Mouse (Mus musculus): ENCODE measurements around the gene Rab25. TPM values are rescaled to one million over a fixed set of nuclear protein-coding genes. Genes with fewer than 3 reads are reported as not detected.

Rab25 gene
- polyA plus RNA-seq, 1 experiment from 2014 or later: not detected

DNA sequence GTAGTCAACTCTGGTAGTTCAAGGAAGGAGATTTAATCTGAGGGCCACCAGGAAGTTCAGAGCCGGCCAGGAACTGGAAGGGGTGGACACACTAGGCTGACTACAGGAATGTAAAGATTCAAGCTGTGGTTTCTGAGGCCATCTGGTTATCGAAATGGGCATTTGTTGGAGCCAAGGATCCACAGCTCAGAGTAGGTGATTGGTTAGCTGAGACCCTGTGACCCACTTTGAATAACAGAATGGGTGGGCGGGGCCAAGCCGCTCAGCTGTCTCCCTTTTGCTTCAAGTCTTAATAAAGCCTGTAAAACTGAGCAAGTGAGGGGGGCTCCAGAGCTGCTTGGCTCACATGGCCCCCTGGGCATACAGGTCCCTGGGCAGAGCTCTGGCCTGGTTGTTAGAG, 13.9 kb upstream of the Rab25 start:
- DNase-seq (peak; percentile 28), ATAC-seq (ENCODE audit: low FRiP score, low TSS enrichment) (peak; percentile 37; the same call in 1 of the 2 replicates)
- Histone ChIP-seq H3K36me3 (ENCODE audit: control insufficient read depth, insufficient read depth, low read length) (peaks cover 94% of the 10 kb centered on the region), H3K27ac (replicated peaks; ENCODE audit: low read depth, low read length) (no peak overlapping the region), H3K27me3 (ENCODE audit: control insufficient read depth, insufficient read depth, low read length) (no peaks in the 10 kb centered on the region), H3K4me1 (ENCODE audit: control insufficient read depth, insufficient read depth, low read length) (no peaks in the 10 kb centered on the region), H3K4me2 (ENCODE audit: low read length) (no peak overlapping the region), H3K9ac (replicated peaks; ENCODE audit: low read length) (no peak overlapping the region), H3K4me3 (replicated peaks; ENCODE audit: low read depth, low read length) (no peak overlapping the region), H3K9me3 (ENCODE audit: control insufficient read depth, low read length) (no peaks in the 10 kb centered on the region)
- 47% methylated on average over 4 of the region's 4 CpGs for WGBS

GRCm38 (mm10) chr3:88559596-88559995, 11.5 kb upstream of the Rab25 start:
- H3K4me3 ChIP-seq (replicated peaks; ENCODE audit: low read depth, low read length): no peak overlapping the region
- 96% methylated on average over 9 of the region's 9 CpGs for WGBS
- DNase-seq (no peak), ATAC-seq (ENCODE audit: low FRiP score, low TSS enrichment) (no peak)
- no peak overlapping the region for H3K9ac ChIP-seq (replicated peaks; ENCODE audit: low read length)
- no peaks in the 10 kb centered on the region for H3K27me3 ChIP-seq (ENCODE audit: control insufficient read depth, insufficient read depth, low read length)
- H3K27ac ChIP-seq (replicated peaks; ENCODE audit: low read depth, low read length): no peak overlapping the region
- peaks cover 6% of the 10 kb centered on the region; the same call in 1 of the 2 replicates for H3K4me1 ChIP-seq (ENCODE audit: control insufficient read depth, insufficient read depth, low read length)
- H3K4me2 ChIP-seq (ENCODE audit: low read length): no peak overlapping the region
- H3K36me3 ChIP-seq (ENCODE audit: control insufficient read depth, insufficient read depth, low read length): peaks cover 85% of the 10 kb centered on the region
- H3K9me3 ChIP-seq (ENCODE audit: control insufficient read depth, low read length): no peaks in the 10 kb centered on the region

DNA sequence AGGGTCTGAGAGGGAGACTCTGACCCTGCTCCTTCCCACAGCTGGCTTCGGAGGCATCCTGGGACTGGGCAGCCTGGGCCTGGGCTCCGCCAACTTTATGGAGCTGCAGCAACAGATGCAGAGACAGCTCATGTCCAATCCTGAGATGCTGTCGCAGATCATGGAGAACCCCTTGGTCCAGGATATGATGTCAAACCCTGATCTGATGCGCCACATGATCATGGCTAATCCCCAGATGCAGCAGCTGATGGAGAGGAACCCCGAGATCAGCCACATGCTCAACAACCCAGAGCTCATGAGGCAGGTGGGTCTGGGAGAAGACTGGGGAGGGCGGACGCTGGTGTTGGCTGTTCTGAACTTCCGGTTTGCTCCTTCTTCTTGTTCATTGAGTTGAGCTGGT, 8.5 kb upstream of the Rab25 start:
- ATAC-seq (ENCODE audit: low FRiP score, low TSS enrichment): no peak
- H3K36me3 ChIP-seq (ENCODE audit: control insufficient read depth, insufficient read depth, low read length): peaks cover 56% of the 10 kb centered on the region
- DNase-seq: no peak

GRCm38 (mm10) chr3:88555731-88556130, 7.6 kb upstream of the Rab25 start:
- ATAC-seq (ENCODE audit: low FRiP score, low TSS enrichment) (no peak), DNase-seq (no peak)
- 97% methylated on average over 6 of the region's 6 CpGs for WGBS
- H3K4me2 ChIP-seq (ENCODE audit: low read length): no peak overlapping the region
- no peak overlapping the region for H3K4me3 ChIP-seq (replicated peaks; ENCODE audit: low read depth, low read length)
- H3K9me3 ChIP-seq (ENCODE audit: control insufficient read depth, low read length): no peaks in the 10 kb centered on the region
- H3K36me3 ChIP-seq (ENCODE audit: control insufficient read depth, insufficient read depth, low read length): peaks cover 50% of the 10 kb centered on the region
- H3K27ac ChIP-seq (replicated peaks; ENCODE audit: low read depth, low read length): no peak overlapping the region
- H3K27me3 ChIP-seq (ENCODE audit: control insufficient read depth, insufficient read depth, low read length): no peaks in the 10 kb centered on the region
- H3K9ac ChIP-seq (replicated peaks; ENCODE audit: low read length): no peak overlapping the region
- H3K4me1 ChIP-seq (ENCODE audit: control insufficient read depth, insufficient read depth, low read length): peaks cover 14% of the 10 kb centered on the region

More for the DNA sequence above, 8.5 kb upstream of the Rab25 start:
- H3K9ac ChIP-seq (replicated peaks; ENCODE audit: low read length): no peak overlapping the region
- no peaks in the 10 kb centered on the region for H3K9me3 ChIP-seq (ENCODE audit: control insufficient read depth, low read length)
- H3K4me2 ChIP-seq (ENCODE audit: low read length): no peak overlapping the region
- H3K4me1 ChIP-seq (ENCODE audit: control insufficient read depth, insufficient read depth, low read length): peaks cover 13% of the 10 kb centered on the region
- WGBS: 97% methylated on average over 8 of the region's 8 CpGs
- H3K27me3 ChIP-seq (ENCODE audit: control insufficient read depth, insufficient read depth, low read length): no peaks in the 10 kb centered on the region
- H3K4me3 ChIP-seq (replicated peaks; ENCODE audit: low read depth, low read length): no peak overlapping the region
- H3K27ac ChIP-seq (replicated peaks; ENCODE audit: low read depth, low read length): no peak overlapping the region

DNA sequence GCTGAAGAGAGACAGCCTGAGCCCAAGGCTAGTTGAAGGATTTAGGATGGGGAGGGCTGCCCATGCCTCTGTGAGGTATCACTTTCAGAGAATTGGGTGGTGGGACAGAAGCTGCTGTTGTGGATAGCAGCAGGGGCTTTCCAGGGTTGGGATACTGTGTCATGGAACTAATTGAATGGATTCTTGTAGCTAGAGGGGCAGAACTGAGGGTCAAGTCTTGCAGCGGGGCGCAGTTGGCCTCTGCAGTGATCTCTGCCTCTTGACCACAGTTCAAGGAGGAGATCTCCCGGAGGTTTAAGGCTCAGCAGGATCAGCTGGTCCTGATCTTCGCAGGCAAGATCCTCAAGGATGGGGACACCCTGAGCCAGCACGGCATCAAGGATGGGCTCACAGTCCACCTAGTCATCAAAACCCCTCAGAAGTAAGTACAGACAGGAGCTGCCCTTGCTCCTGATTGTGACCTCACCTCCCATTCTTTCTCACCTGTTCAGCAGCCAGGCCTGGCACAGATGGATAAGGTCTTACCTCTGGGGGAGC, 7.0 kb upstream of the Rab25 start:
- no peaks in the 10 kb centered on the region for H3K9me3 ChIP-seq (ENCODE audit: control insufficient read depth, low read length)
- 86% methylated on average over 5 of the region's 5 CpGs for WGBS
- no peak overlapping the region for H3K4me3 ChIP-seq (replicated peaks; ENCODE audit: low read depth, low read length)
- H3K4me2 ChIP-seq (ENCODE audit: low read length): peak overlapping the region; percentile 91
- ATAC-seq (ENCODE audit: low FRiP score, low TSS enrichment): no peak
- H3K27ac ChIP-seq (replicated peaks; ENCODE audit: low read depth, low read length): no peak overlapping the region
- peaks cover 44% of the 10 kb centered on the region for H3K36me3 ChIP-seq (ENCODE audit: control insufficient read depth, insufficient read depth, low read length)
- H3K9ac ChIP-seq (replicated peaks; ENCODE audit: low read length): no peak overlapping the region; the same call in 1 of the 2 replicates
- DNase-seq: no peak
- H3K27me3 ChIP-seq (ENCODE audit: control insufficient read depth, insufficient read depth, low read length): no peaks in the 10 kb centered on the region
- H3K4me1 ChIP-seq (ENCODE audit: control insufficient read depth, insufficient read depth, low read length): peaks cover 14% of the 10 kb centered on the region

DNA sequence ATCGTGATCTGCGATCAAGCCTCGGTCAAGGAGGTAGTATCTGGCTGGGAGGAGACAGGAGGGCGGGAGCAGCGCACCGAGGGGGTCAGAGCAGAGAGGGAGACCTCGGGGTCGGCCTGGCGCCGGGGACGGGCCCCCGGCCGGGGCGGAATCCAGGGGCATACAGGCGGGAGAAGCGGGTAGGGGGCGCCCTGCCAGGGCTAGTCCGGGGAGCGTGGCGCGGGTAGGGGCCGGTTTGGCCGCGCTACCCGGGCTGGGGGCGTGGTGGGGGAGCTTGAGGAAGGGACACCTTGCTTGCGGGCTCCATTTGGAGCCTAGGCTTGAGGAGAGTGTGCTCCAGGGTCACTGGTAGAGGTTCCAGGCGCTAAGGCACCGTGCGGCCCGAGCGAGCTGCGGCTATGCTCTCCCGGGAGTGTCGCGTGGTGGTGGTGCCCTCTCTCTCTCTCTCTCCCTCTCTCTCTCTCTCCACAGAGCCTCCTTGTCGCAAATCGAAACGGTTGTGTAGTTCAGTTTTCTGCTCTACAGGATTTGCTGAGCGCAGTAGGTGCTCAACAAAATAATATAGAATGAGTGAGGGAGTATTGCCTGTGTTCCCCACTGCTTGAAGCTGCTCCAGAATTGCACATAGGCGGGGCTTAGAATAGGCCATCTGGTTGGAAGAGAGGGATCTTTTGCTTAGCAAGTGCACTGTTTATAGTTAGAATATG, 5.9 kb upstream of the Rab25 start:
- Histone ChIP-seq H3K27ac (replicated peaks; ENCODE audit: low read depth, low read length) (peak overlapping the region; percentile 93), H3K4me1 (ENCODE audit: control insufficient read depth, insufficient read depth, low read length) (peaks cover 14% of the 10 kb centered on the region), H3K9ac (replicated peaks; ENCODE audit: low read length) (peak overlapping the region; percentile 88), H3K4me3 (replicated peaks; ENCODE audit: low read depth, low read length) (peak overlapping the region; percentile 91), H3K27me3 (ENCODE audit: control insufficient read depth, insufficient read depth, low read length) (no peaks in the 10 kb centered on the region), H3K36me3 (ENCODE audit: control insufficient read depth, insufficient read depth, low read length) (peaks cover 33% of the 10 kb centered on the region), H3K9me3 (ENCODE audit: control insufficient read depth, low read length) (no peaks in the 10 kb centered on the region), H3K4me2 (ENCODE audit: low read length) (peak overlapping the region; percentile 91)
- ATAC-seq (ENCODE audit: low FRiP score, low TSS enrichment) (peak; percentile 50), DNase-seq (peak; percentile 73)
- WGBS: under 1% methylated on average over 41 of the region's 41 CpGs

- DNase-seq (peak; percentile 94), ATAC-seq (ENCODE audit: low FRiP score, low TSS enrichment) (peak; percentile 88)
- Histone ChIP-seq H3K9ac (replicated peaks; ENCODE audit: low read length) (peak within 1 kb of the TSS; percentile 88), H3K36me3 (ENCODE audit: control insufficient read depth, insufficient read depth, low read length) (peaks cover 28% of the 10 kb centered on the region), H3K27ac (replicated peaks; ENCODE audit: low read depth, low read length) (peak within 1 kb of the TSS; percentile 93), H3K4me3 (replicated peaks; ENCODE audit: low read depth, low read length) (peak within 1 kb of the TSS; percentile 91), H3K4me1 (ENCODE audit: control insufficient read depth, insufficient read depth, low read length) (peaks cover 14% of the 10 kb centered on the region), H3K4me2 (ENCODE audit: low read length) (peak within 1 kb of the TSS; percentile 91), H3K27me3 (ENCODE audit: control insufficient read depth, insufficient read depth, low read length) (no peaks in the 10 kb centered on the region), H3K9me3 (ENCODE audit: control insufficient read depth, low read length) (no peaks in the 10 kb centered on the region)
- WGBS: under 1% methylated on average over 35 of the region's 37 CpGs
Measured at GRCm38 (mm10) chr3:88553525-88553879, 5.4 kb upstream of the Rab25 start, which contains the start of gene Ubqln4. Gene Ubqln4 (plus strand): TSS chr3:88553758.

- H3K27me3 ChIP-seq (ENCODE audit: control insufficient read depth, insufficient read depth, low read length): no peaks in the 10 kb centered on the region
- H3K9ac ChIP-seq (replicated peaks; ENCODE audit: low read length): peak within 1 kb of the TSS; percentile 88
- H3K4me3 ChIP-seq (replicated peaks; ENCODE audit: low read depth, low read length): peak within 1 kb of the TSS; percentile 91
- H3K9me3 ChIP-seq (ENCODE audit: control insufficient read depth, low read length): no peaks in the 10 kb centered on the region
- DNase-seq (peak; percentile 99), ATAC-seq (ENCODE audit: low FRiP score, low TSS enrichment) (peak; percentile 87)
- peak within 1 kb of the TSS; percentile 93 for H3K27ac ChIP-seq (replicated peaks; ENCODE audit: low read depth, low read length)
- peaks cover 22% of the 10 kb centered on the region for H3K36me3 ChIP-seq (ENCODE audit: control insufficient read depth, insufficient read depth, low read length)
- H3K4me2 ChIP-seq (ENCODE audit: low read length): peak within 1 kb of the TSS; percentile 91
- under 1% methylated on average over 48 of the region's 48 CpGs for WGBS
- H3K4me1 ChIP-seq (ENCODE audit: control insufficient read depth, insufficient read depth, low read length): peaks cover 14% of the 10 kb centered on the region
Measured at GRCm38 (mm10) chr3:88552676-88553524, 4.8 kb upstream of the Rab25 start, which contains the start of gene Lamtor2. Gene Lamtor2 (minus strand): TSS chr3:88553074.
